Mouse (Mus musculus) myocyte (in vitro differentiated cells): Measurements from ENCODE around the gene Stx4a.

Source experiments
- CEBPB ChIP-seq: IDR thresholded peaks from 2 replicates; pipeline ENCODE4 v1.6.1; 2011; ENCODE audit warnings: mild to moderate bottlenecking, moderate library complexity; ENCODE audit not compliant: poor library complexity, insufficient read depth, severe bottlenecking
- E2F4 ChIP-seq: IDR thresholded peaks from one replicate; pipeline ENCODE4 v1.6.1; 2011; ENCODE audit warnings: mild to moderate bottlenecking, control low read depth, moderate library complexity; ENCODE audit not compliant: insufficient read depth
- MAX ChIP-seq: IDR thresholded peaks from one replicate; pipeline ENCODE4 v1.6.1; 2011; ENCODE audit warnings: low read depth, mild to moderate bottlenecking, control low read depth
- MYOD1 ChIP-seq, 3 experiments: IDR thresholded peaks; one replicate each; pipeline ENCODE4 v1.6.1; 2011; ENCODE audit warnings: control low read depth in 2 of 3, low read depth in 2 of 3, mild to moderate bottlenecking in 2 of 3, moderate library complexity in 1 of 3; ENCODE audit not compliant: insufficient read length in 2 of 3, control insufficient read depth in 1 of 3
- MYOG ChIP-seq, 3 experiments: IDR thresholded peaks; one replicate each; pipeline ENCODE4 v1.6.1; 2011; ENCODE audit warnings: control low read depth in 2 of 3, low read depth in 2 of 3, mild to moderate bottlenecking in 2 of 3; ENCODE audit not compliant: insufficient read length in 2 of 3, control insufficient read depth in 1 of 3, insufficient read depth in 1 of 3
- POLR2A ChIP-seq: IDR thresholded peaks from one replicate; pipeline ENCODE4 v1.6.1; 2011; ENCODE audit warnings: low read depth, mild to moderate bottlenecking, control low read depth, moderate library complexity; ENCODE audit not compliant: insufficient read length
- POLR2AphosphoS2 ChIP-seq: IDR thresholded peaks from one replicate; pipeline ENCODE4 v1.6.1; 2011; ENCODE audit warnings: low read depth, control low read depth; ENCODE audit not compliant: insufficient read length
- TCF12 ChIP-seq: IDR thresholded peaks from one replicate; pipeline ENCODE4 v1.6.1; 2011; ENCODE audit warnings: mild to moderate bottlenecking, control low read depth; ENCODE audit not compliant: poor library complexity, insufficient read depth, severe bottlenecking
- TCF3 ChIP-seq: IDR thresholded peaks from one replicate; pipeline ENCODE4 v1.6.1; 2011; ENCODE audit warnings: low read depth, control low read depth; ENCODE audit not compliant: insufficient read length
- USF1 ChIP-seq: IDR thresholded peaks from one replicate; pipeline ENCODE4 v1.6.1; 2011; ENCODE audit warnings: low read depth, mild to moderate bottlenecking, control low read depth, moderate library complexity

- TF ChIP-seq MYOG (IDR thresholded peaks at IDR 0.05; ENCODE audit: control insufficient read depth in 1 of 3, insufficient read depth in 1 of 3, insufficient read length in 2 of 3, low read depth in 2 of 3): no peak
- no peak for TF ChIP-seq POLR2A
- no peak for TF ChIP-seq E2F4
- TF ChIP-seq MYOD1 (IDR thresholded peaks at IDR 0.05; ENCODE audit: control insufficient read depth in 1 of 3, insufficient read length in 2 of 3, low read depth in 2 of 3): no peak
- TF ChIP-seq TCF12: no peak
- no peak for TF ChIP-seq MAX
- TF ChIP-seq CEBPB: no peak
- no peak for TF ChIP-seq USF1
- no peak for TF ChIP-seq POLR2AphosphoS2
- no peak for TF ChIP-seq TCF3
Measured at GRCm38 (mm10) chr7:127820836-127821509, 3.1 kb upstream of the Stx4a start.
